Mouse (Mus musculus) hematopoietic multipotent progenitor cell, adult 10-12 weeks (in vitro differentiated cells): ENCODE measurements around the gene Zfp985. TPM values are rescaled to one million over a fixed set of nuclear protein-coding genes. Genes with fewer than 3 reads are reported as not detected.

Experiments used
- polyA plus RNA-seq: library from polyadenylated mRNA; stranded (reverse); fragments of >175 nt; gene quantifications from 2 replicates; pipeline ENCODE4 v1.2.3, GENCODE M21; 2012; ENCODE audit warnings: low replicate concordance

Zfp985 gene
- not detected in 2 replicates for polyA plus RNA-seq

GRCm38 (mm10) chr4:147553071-147553470 is at the start of gene Zfp985:
Zfp985 (plus strand) TSS chr4:147553277.

DNA sequence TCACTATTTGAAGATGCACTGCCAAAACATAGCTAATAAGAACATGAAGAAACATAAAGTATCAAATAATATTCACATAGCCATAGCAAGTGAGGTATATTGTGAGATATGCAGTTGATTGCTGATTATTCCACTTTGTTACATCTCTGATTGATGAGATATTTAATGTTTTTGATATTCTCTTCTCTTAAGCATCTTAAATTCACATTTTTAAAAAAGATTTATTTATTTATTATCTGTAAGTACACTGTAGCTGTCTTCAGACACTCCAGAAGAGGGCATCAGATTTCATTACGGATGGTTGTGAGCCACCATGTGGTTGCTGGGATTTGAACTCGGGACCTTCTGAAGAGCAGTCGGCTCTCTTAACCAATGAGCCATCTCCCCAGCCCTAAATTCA is 13.2 kb upstream of the Zfp985 start, which contains the start of gene Gm16503:
Gene Gm16503, plus strand, starts transcription at position 301 of the 400 bp plus-strand sequence.

Other genes with a start within 250 kb of the Zfp985 start
- not detected in 2 replicates for gene Zfp988, start 247.6 kb upstream of the Zfp985 start, polyA plus RNA-seq
- gene Zfp978, start 192.0 kb upstream of the Zfp985 start, polyA plus RNA-seq: not detected in 2 replicates
- gene Zfp982, start 60.9 kb upstream of the Zfp985 start, polyA plus RNA-seq: 0.25 TPM in 1 of 2 replicates, not detected in the other
- gene Gm16503, start 13.1 kb upstream of the Zfp985 start, polyA plus RNA-seq: not detected in 2 replicates
- not detected in 2 replicates for gene Zfp979, start 89.2 kb downstream of the Zfp985 start, polyA plus RNA-seq
- not detected in 2 replicates for gene Zfp534, start 149.3 kb downstream of the Zfp985 start, polyA plus RNA-seq